Mouse (Mus musculus): ENCODE measurements at regions not wholly inside any gene's neighbourhood (a gene's known extent, or its start where the extent isn't known, plus 50 kb on each side); places are given as distances from the start of the nearest gene placed in this dataset.
A peak's percentile ranks its signal among the peaks of the same experiment; 100 is the strongest.

DNA sequence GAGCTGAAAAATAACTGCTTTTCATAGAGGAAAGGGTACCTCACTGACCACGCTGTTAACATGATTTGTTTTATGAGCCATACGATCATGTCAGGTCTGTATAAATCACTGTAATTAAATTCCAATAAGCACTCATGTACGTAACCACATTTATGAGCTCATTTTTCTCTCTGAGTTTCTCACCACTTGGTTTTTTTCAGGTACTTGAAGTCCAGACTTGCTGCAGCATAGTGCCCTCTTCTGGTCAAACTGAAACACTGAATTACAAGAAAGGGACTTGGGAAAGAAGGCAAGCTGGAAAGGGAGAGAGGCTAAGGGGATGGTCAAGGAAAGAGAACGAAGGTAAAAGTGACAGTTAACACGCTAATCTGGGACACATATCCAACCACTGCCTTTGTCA, 94.2 kb upstream of the Agr3 start:
- no peak overlapping the region for H3K27ac ChIP-seq
- H3K27me3 ChIP-seq (ENCODE audit: insufficient read depth, low read length): no peaks in the 10 kb centered on the region
- H3K4me1 ChIP-seq (replicated peaks; ENCODE audit: insufficient read depth, low read length): no peaks in the 10 kb centered on the region
- 4% methylated on average over 5 of the region's 5 CpGs for WGBS
- H3K9me3 ChIP-seq (replicated peaks; ENCODE audit: low read length): no peaks in the 10 kb centered on the region
- H3K4me2 ChIP-seq (ENCODE audit: low read length): no peak overlapping the region
- DNase-seq (ENCODE audit: low spot score): peak; percentile 96
- no peak overlapping the region for H3K9ac ChIP-seq (ENCODE audit: low read depth, low read length)
- peak; percentile 94 for TF ChIP-seq CTCF (IDR thresholded peaks at IDR 0.05; ENCODE audit: low read depth)
- no peaks in the 10 kb centered on the region for H3K36me3 ChIP-seq (ENCODE audit: insufficient read depth, low read length)
- H3K4me3 ChIP-seq (replicated peaks; ENCODE audit: low read depth, low read length): no peak overlapping the region
- peak; percentile 64; the same call in 1 of the 2 replicates for ATAC-seq (replicated peaks; ENCODE audit: low FRiP score, low read depth)

DNA sequence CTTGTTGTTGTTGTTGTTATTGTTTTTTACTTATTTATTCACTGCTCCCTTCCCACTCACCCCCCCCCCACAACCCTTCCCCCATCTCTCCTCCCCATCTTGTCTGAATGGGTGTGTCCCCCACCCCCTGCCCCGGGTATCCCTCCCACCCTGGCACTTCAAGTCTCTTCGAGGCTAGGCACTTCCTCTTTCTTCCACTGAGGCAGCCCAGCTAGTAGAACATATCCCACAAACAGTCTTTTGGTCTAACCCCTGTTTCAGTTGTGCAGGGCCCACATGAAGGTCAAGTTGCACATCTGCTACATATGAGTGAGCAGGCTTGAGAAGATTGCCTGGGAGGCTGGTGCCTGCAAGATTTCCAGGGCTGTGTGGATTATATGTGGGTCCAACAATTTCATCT, 97.6 kb upstream of the Agr3 start:
- Histone ChIP-seq H3K36me3 (ENCODE audit: insufficient read depth, low read length) (no peaks in the 10 kb centered on the region), H3K4me3 (replicated peaks; ENCODE audit: low read depth, low read length) (no peak overlapping the region), H3K9ac (ENCODE audit: low read depth, low read length) (no peak overlapping the region), H3K4me1 (replicated peaks; ENCODE audit: insufficient read depth, low read length) (peaks cover 3% of the 10 kb centered on the region), H3K27ac (no peak overlapping the region), H3K4me2 (ENCODE audit: low read length) (no peak overlapping the region), H3K27me3 (ENCODE audit: insufficient read depth, low read length) (no peaks in the 10 kb centered on the region), H3K9me3 (replicated peaks; ENCODE audit: low read length) (no peaks in the 10 kb centered on the region)
- 60% methylated on average over 2 of the region's 2 CpGs for WGBS
- no peak for TF ChIP-seq CTCF (IDR thresholded peaks at IDR 0.05; ENCODE audit: low read depth)
- no peak for ATAC-seq (replicated peaks; ENCODE audit: low FRiP score, low read depth)
- DNase-seq (ENCODE audit: low spot score): no peak

DNA sequence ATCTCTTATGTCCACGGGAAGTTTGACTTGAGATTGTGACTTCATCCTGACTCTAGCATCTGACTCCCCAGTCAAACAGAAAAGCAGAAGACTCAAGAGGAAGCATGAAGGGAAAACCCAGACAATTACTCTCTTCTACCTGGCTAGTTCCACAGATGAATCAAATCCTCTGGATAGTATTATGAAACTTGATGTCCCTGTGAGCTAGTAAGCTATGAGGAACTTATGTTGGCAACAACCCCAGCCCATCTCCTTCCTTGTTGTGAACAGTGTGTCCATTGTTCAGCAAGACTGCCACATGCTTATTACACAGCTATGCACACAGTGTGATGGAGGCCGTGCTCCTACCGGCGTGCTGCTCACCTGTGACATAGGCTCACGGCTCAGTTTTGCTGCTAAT, 98.4 kb upstream of the Agr3 start:
- no peaks in the 10 kb centered on the region for H3K9me3 ChIP-seq (replicated peaks; ENCODE audit: low read length)
- H3K4me2 ChIP-seq (ENCODE audit: low read length): no peak overlapping the region
- TF ChIP-seq CTCF (IDR thresholded peaks at IDR 0.05; ENCODE audit: low read depth): no peak
- no peak for DNase-seq (ENCODE audit: low spot score)
- H3K4me3 ChIP-seq (replicated peaks; ENCODE audit: low read depth, low read length): no peak overlapping the region
- H3K9ac ChIP-seq (ENCODE audit: low read depth, low read length): no peak overlapping the region
- no peak; the same call in 1 of the 2 replicates for ATAC-seq (replicated peaks; ENCODE audit: low FRiP score, low read depth)
- no peaks in the 10 kb centered on the region for H3K27me3 ChIP-seq (ENCODE audit: insufficient read depth, low read length)
- H3K4me1 ChIP-seq (replicated peaks; ENCODE audit: insufficient read depth, low read length): peaks cover 3% of the 10 kb centered on the region
- no peak overlapping the region for H3K27ac ChIP-seq
- H3K36me3 ChIP-seq (ENCODE audit: insufficient read depth, low read length): no peaks in the 10 kb centered on the region
- 84% methylated on average over 5 of the region's 5 CpGs for WGBS

DNA sequence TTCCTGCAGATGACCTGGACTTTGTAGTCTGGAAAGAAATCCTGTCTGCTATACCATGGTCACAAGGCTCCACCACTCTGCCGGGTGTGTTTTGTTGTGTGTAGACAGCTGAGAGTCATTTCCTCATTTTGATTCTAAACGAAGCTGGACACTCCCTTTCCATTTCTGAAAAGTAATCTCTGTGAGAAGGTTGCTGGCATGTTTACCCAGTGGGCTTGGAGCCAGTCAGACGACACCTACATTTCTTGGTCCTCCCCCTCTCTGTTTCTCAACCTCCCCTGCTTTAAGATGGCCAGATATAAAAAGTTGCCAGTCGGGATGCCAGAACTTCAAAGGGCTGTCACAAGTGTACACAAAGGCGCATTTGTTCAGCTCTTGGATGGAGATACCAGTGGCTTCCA, 100.8 kb upstream of the Agr3 start:
- no peak overlapping the region for H3K4me3 ChIP-seq (replicated peaks; ENCODE audit: low read depth, low read length)
- H3K36me3 ChIP-seq (ENCODE audit: insufficient read depth, low read length): no peaks in the 10 kb centered on the region
- H3K9ac ChIP-seq (ENCODE audit: low read depth, low read length): no peak overlapping the region
- no peak for TF ChIP-seq CTCF (IDR thresholded peaks at IDR 0.05; ENCODE audit: low read depth)
- H3K27me3 ChIP-seq (ENCODE audit: insufficient read depth, low read length): no peaks in the 10 kb centered on the region
- H3K9me3 ChIP-seq (replicated peaks; ENCODE audit: low read length): no peaks in the 10 kb centered on the region
- 10% methylated on average over 5 of the region's 5 CpGs for WGBS
- H3K27ac ChIP-seq: no peak overlapping the region; the same call in 1 of the 2 replicates
- peaks cover 3% of the 10 kb centered on the region for H3K4me1 ChIP-seq (replicated peaks; ENCODE audit: insufficient read depth, low read length)
- no peak overlapping the region; the same call in 1 of the 2 replicates for H3K4me2 ChIP-seq (ENCODE audit: low read length)
- DNase-seq (ENCODE audit: low spot score) (peak; percentile 65), ATAC-seq (replicated peaks; ENCODE audit: low FRiP score, low read depth) (peak; percentile 59; the same call in 1 of the 2 replicates)

GRCm38 (mm10) chr12:35799261-35799660, 126.2 kb upstream of the Agr3 start:
- no peaks in the 10 kb centered on the region for H3K9me3 ChIP-seq (replicated peaks; ENCODE audit: low read length)
- 77% methylated on average over 2 of the region's 2 CpGs for WGBS
- H3K4me2 ChIP-seq (ENCODE audit: low read length): no peak overlapping the region
- no peaks in the 10 kb centered on the region for H3K36me3 ChIP-seq (ENCODE audit: insufficient read depth, low read length)
- no peak overlapping the region for H3K27ac ChIP-seq
- no peaks in the 10 kb centered on the region for H3K4me1 ChIP-seq (replicated peaks; ENCODE audit: insufficient read depth, low read length)
- H3K4me3 ChIP-seq (replicated peaks; ENCODE audit: low read depth, low read length): no peak overlapping the region
- ATAC-seq (replicated peaks; ENCODE audit: low FRiP score, low read depth): no peak
- TF ChIP-seq CTCF (IDR thresholded peaks at IDR 0.05; ENCODE audit: low read depth): no peak
- DNase-seq (ENCODE audit: low spot score): peak; percentile 28
- no peaks in the 10 kb centered on the region for H3K27me3 ChIP-seq (ENCODE audit: insufficient read depth, low read length)
- H3K9ac ChIP-seq (ENCODE audit: low read depth, low read length): no peak overlapping the region

DNA sequence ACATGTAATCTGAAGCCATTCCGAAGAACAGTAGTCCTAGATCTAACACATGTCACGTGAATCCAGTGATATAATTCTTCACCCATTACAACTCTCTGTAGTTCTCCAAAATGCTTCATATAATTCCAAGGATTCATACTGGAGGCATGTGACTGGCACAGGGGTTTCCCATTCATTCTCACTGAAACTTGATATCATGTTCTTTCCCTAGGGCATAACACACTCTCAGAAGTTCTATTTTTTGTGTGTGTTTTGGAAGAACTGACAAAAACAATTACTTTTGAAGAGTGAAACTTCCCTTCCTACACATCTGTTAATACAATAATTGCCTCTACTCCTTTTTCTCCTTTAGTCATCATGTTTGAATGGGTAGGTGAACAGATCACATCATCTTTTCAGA, 150.0 kb upstream of the Agr3 start:
- no peak overlapping the region for H3K9ac ChIP-seq (ENCODE audit: low read depth, low read length)
- no peaks in the 10 kb centered on the region for H3K9me3 ChIP-seq (replicated peaks; ENCODE audit: low read length)
- H3K4me3 ChIP-seq (replicated peaks; ENCODE audit: low read depth, low read length): no peak overlapping the region
- no peaks in the 10 kb centered on the region for H3K27me3 ChIP-seq (ENCODE audit: insufficient read depth, low read length)
- H3K4me2 ChIP-seq (ENCODE audit: low read length): no peak overlapping the region
- no peaks in the 10 kb centered on the region for H3K4me1 ChIP-seq (replicated peaks; ENCODE audit: insufficient read depth, low read length)
- ATAC-seq (replicated peaks; ENCODE audit: low FRiP score, low read depth) (no peak), DNase-seq (ENCODE audit: low spot score) (no peak)
- WGBS: 83% methylated on average over 2 of the region's 2 CpGs
- no peak overlapping the region for H3K27ac ChIP-seq
- no peaks in the 10 kb centered on the region for H3K36me3 ChIP-seq (ENCODE audit: insufficient read depth, low read length)
- TF ChIP-seq CTCF (IDR thresholded peaks at IDR 0.05; ENCODE audit: low read depth): no peak

DNA sequence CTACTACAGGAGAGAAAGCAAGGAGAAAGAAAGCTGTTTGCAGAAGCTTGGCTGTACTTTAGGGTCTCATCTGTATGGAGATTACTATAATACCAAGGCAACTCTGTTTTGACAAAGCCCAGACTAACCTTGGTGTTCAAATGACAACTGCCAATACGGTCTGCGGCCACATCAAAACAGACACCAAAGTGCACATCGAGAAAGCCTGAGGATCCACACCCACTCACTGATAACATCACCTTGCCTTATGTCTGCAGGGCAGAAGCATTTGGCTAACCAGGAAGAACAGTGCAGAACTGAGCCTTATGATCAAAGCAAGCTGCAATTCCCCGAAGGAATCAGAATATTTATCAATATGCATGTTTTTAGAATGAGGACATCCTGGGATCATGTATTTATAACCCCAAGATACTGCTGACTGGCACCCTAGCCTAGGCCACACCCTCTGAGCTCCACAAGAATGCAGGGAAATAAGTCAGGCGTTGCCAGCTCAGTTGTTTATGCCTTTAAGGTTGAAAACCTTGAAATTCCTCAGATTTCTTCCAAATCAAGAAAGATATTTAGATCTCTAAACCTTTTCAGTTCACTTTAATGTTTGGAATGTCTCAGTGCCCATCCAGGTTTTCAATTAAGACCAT, 154.9 kb upstream of the Agr3 start:
- Histone ChIP-seq H3K27ac (no peak overlapping the region), H3K36me3 (ENCODE audit: insufficient read depth, low read length) (no peaks in the 10 kb centered on the region), H3K27me3 (ENCODE audit: insufficient read depth, low read length) (no peaks in the 10 kb centered on the region), H3K9ac (ENCODE audit: low read depth, low read length) (no peak overlapping the region), H3K4me1 (replicated peaks; ENCODE audit: insufficient read depth, low read length) (no peaks in the 10 kb centered on the region), H3K9me3 (replicated peaks; ENCODE audit: low read length) (no peaks in the 10 kb centered on the region), H3K4me2 (ENCODE audit: low read length) (no peak overlapping the region), H3K4me3 (replicated peaks; ENCODE audit: low read depth, low read length) (no peak overlapping the region)
- 63% methylated on average over 5 of the region's 5 CpGs for WGBS
- no peak for TF ChIP-seq CTCF (IDR thresholded peaks at IDR 0.05; ENCODE audit: low read depth)
- DNase-seq (ENCODE audit: low spot score) (no peak), ATAC-seq (replicated peaks; ENCODE audit: low FRiP score, low read depth) (no peak)

Measured in kidney, postnatal 0 days (tissue).